In genomic region chr17:56463500-56463899, GRCm38 (mm10) we compare ENCODE assay signal across 10 mouse cellular contexts. TPM values are rescaled to one million over a fixed set of nuclear protein-coding genes. Genes with fewer than 3 reads are reported as not detected.
DNase-seq lines count a peak whose midpoint lies in the region; ATAC-seq and TF ChIP-seq lines count a peak whose summit lies in the region.
"Had no signal": no experiment of that assay in that cellular context is flagged by ENCODE, and none has a peak within 500 bp of the region (broad histone marks: within the 10 kb centered on the region; RNA-seq: fewer than 3 reads in every experiment).

No protein-coding gene starts in this region.

- TF ChIP-seq POLR2A in limb, embryonic 14.5 days (IDR thresholded peaks at IDR 0.05; ENCODE audit: borderline replicate concordance, extremely low read depth, insufficient read depth, insufficient read length) = no peak

- peaks cover 30% of the 10 kb centered on the region for H3K36me3 ChIP-seq in forebrain, embryonic 13.5 days (ENCODE audit: poor library complexity, severe bottlenecking)
- peaks cover 2% of the 10 kb centered on the region for H3K36me3 ChIP-seq in limb, embryonic 14.5 days (ENCODE audit: control insufficient read depth, insufficient read depth, low read length)
- 0 out of 2 replicates have a peak, but pooled peaks cover 4% of the 10 kb centered on the region for H3K36me3 ChIP-seq in neural tube, embryonic 13.5 days

- H3K4me3 ChIP-seq in forebrain, embryonic 13.5 days = peak overlapping the region; percentile 57; the same call in 1 of the 2 replicates
- peak overlapping the region; percentile 70; the same call in 1 of the 2 replicates for H3K4me3 ChIP-seq in limb, embryonic 14.5 days (replicated peaks; ENCODE audit: low read length)
- no peak overlapping the region for H3K4me3 ChIP-seq in neural tube, embryonic 13.5 days

- peaks cover 95% of the 10 kb centered on the region for H3K4me1 ChIP-seq in forebrain, embryonic 13.5 days
- peaks cover 41% of the 10 kb centered on the region for H3K4me1 ChIP-seq in limb, embryonic 14.5 days (ENCODE audit: control insufficient read depth, insufficient read depth, low read length)
- H3K4me1 ChIP-seq in neural tube, embryonic 13.5 days (replicated peaks) = peaks cover 96% of the 10 kb centered on the region

- no peak for ATAC-seq in forebrain, embryonic 13.5 days
- ATAC-seq in limb, embryonic 14.5 days (ENCODE audit: low FRiP score, low read depth) = no peak
- no peak for ATAC-seq in neural tube, embryonic 13.5 days (ENCODE audit: low read depth)

- H3K27ac ChIP-seq in forebrain, embryonic 13.5 days = peak overlapping the region; percentile 94
- H3K27ac ChIP-seq in limb, embryonic 14.5 days (replicated peaks; ENCODE audit: low read depth, low read length) = peak overlapping the region; percentile 94
- H3K27ac ChIP-seq in neural tube, embryonic 13.5 days (replicated peaks) = peak overlapping the region; percentile 90; the same call in 1 of the 2 replicates

- no peaks in the 10 kb centered on the region for H3K9me3 ChIP-seq in forebrain, embryonic 13.5 days (replicated peaks)
- H3K9me3 ChIP-seq in limb, embryonic 14.5 days (ENCODE audit: control insufficient read depth, low read length) = no peaks in the 10 kb centered on the region
- no peaks in the 10 kb centered on the region for H3K9me3 ChIP-seq in neural tube, embryonic 13.5 days

- WGBS in forebrain, embryonic 13.5 days = 55% methylated on average over 1 of the region's 1 CpGs
- 21% methylated on average over 1 of the region's 1 CpGs for WGBS in limb, embryonic 14.5 days
- 35% methylated on average over 1 of the region's 1 CpGs for WGBS in neural tube, embryonic 13.5 days

- no peaks in the 10 kb centered on the region for H3K27me3 ChIP-seq in forebrain, embryonic 13.5 days
- H3K27me3 ChIP-seq in limb, embryonic 14.5 days (ENCODE audit: control insufficient read depth, insufficient read depth, low read length) = no peaks in the 10 kb centered on the region
- H3K27me3 ChIP-seq in neural tube, embryonic 13.5 days = no peaks in the 10 kb centered on the region

- intact Hi-C loops in gastrocnemius, postnatal 14 days (cut with DNase I; ENCODE audit: low total_unique reads) = no loop called here

- peak overlapping the region; percentile 77; the same call in 1 of the 2 replicates for H3K9ac ChIP-seq in forebrain, embryonic 13.5 days
- 0 out of 2 replicates have a peak overlapping the region, but pooled peaks have one; percentile 43 for H3K9ac ChIP-seq in limb, embryonic 14.5 days (ENCODE audit: low read depth, low read length, severe bottlenecking)
- H3K9ac ChIP-seq in neural tube, embryonic 13.5 days = peak overlapping the region; percentile 64

- DNase-seq in kidney, postnatal 10 days = peak; percentile 51
- DNase-seq in kidney, postnatal 36 days = no peak
- no peak for DNase-seq in limb, embryonic 14.5 days (ENCODE audit: low spot score)
- no peak for DNase-seq in c-Kit-positive CD71-positive TER-119-positive erythroid progenitor cells, embryonic 14.5 days (ENCODE audit: low spot score)
- DNase-seq in gastrocnemius, postnatal 14 days = no peak
- DNase-seq: cerebellum, adult 8-10 months; left cerebral cortex, postnatal 4 days; right cerebral cortex, adult 18-20 months had no signal

- H3K4me2 ChIP-seq in forebrain, embryonic 13.5 days = peak overlapping the region; percentile 93
- H3K4me2 ChIP-seq in limb, embryonic 14.5 days (replicated peaks; ENCODE audit: low read depth, low read length, severe bottlenecking) = peak overlapping the region; percentile 60
- H3K4me2 ChIP-seq in neural tube, embryonic 13.5 days = no peak overlapping the region

RNA-seq across cellular contexts. Expression of gene Ptprs, which starts 12.8 kb away (rescaled TPM):
- polyA plus RNA-seq in forebrain, embryonic 13.5 days (2015; fragmentation: Nextera tagmentation; extraction: Ambion mirVana) = 276 and 292 TPM in 2 replicates
- polyA plus RNA-seq in limb, embryonic 14.5 days (2012; rRNA removed) = 483 and 667 TPM in 2 replicates
- polyA plus RNA-seq in limb, embryonic 14.5 days (2014; fragmentation: Nextera tagmentation; extraction: Ambion mirVana) = 116 and 131 TPM in 2 replicates
- 251 and 260 TPM in 2 replicates for polyA plus RNA-seq in neural tube, embryonic 13.5 days (2015; fragmentation: Nextera tagmentation; extraction: Ambion mirVana)
- 10 to 100 TPM; 38.2 to 44.4 TPM for total RNA-seq in gastrocnemius, postnatal 14 days (2021)

RNA-seq across cellular contexts. Expression of gene Znrf4, which starts 48.7 kb away (rescaled TPM):
- polyA plus RNA-seq in forebrain, embryonic 13.5 days (2015; fragmentation: Nextera tagmentation; extraction: Ambion mirVana) = 0.14 TPM in 1 of 2 replicates, not detected in the other
- polyA plus RNA-seq in limb, embryonic 14.5 days (2012; rRNA removed) = not detected in 2 replicates
- 0.17 TPM in 1 of 2 replicates, not detected in the other for polyA plus RNA-seq in limb, embryonic 14.5 days (2014; fragmentation: Nextera tagmentation; extraction: Ambion mirVana)
- not detected in 2 replicates for polyA plus RNA-seq in neural tube, embryonic 13.5 days (2015; fragmentation: Nextera tagmentation; extraction: Ambion mirVana)
- not detected for total RNA-seq in gastrocnemius, postnatal 14 days (2021)
- total RNA-seq: left cerebral cortex, postnatal 4 days had no signal
